Mouse (Mus musculus) central nervous system, embryonic 11.5 days (tissue): Measurements from ENCODE around the gene Spata6. TPM values are rescaled to one million over a fixed set of nuclear protein-coding genes. Genes with fewer than 3 reads are reported as not detected.

Experiments used
- polyA plus RNA-seq: library from polyadenylated mRNA; depleted of rRNA; stranded (reverse); fragments of >200 nt; gene quantifications from 2 replicates; pipeline ENCODE4 v1.2.3, GENCODE M21; 2012; rRNA removed

Spata6 gene
- 14.7 and 21.4 TPM in 2 replicates for polyA plus RNA-seq

DNA sequence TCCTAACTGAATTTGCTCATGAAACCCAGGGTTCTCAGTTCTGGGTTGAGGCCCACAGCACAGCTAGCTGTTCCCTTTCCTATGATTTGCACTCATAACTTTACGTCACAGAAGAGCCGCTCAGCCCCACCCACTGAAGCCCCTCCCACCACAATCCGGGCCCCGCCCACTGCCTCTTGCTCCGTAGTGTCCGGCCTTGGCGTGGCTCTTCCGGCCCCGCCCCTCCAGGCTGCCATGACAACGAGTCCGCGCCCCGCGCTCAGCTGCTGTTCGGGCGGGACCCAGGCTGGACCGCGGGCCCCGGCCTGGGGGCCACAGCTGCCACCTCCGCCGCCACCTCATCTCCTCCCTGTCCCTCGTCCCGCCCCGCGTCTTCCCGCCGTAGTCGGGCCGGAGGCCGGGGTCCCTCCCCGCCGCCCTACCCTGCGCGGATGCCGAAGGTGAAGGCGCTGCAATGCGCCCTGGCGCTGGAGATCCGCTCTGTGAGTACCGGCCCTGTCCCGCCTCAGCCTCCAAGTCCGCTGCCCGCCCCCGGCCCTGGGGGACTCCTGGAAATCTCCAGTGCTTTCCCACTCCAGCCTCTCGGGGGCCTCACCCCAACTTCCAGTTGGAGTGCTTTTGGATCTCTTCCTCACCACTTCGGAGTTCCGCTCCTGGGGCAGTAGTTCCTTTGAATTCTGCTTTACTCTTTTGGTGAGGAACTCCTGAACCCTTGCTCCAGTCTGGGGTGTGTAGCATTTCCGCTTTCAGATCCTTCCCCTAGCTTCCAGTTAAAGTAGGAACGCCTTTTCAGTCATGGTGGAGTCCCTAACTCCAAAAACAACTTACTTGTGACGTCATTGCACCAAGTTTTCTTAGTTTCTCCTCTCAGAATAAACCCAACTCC lies at the start of gene Spata6:
Gene Spata6, plus strand, starts transcription at position 209 of the 886 bp plus-strand sequence.

Other genes with a start within 250 kb of the Spata6 start
- gene Slc5a9, start 182.9 kb downstream of the Spata6 start, polyA plus RNA-seq, result 0.06 and 0.17 TPM in 2 replicates
- not detected in 2 replicates for gene Skint8, start 199.4 kb downstream of the Spata6 start, polyA plus RNA-seq